Mouse (Mus musculus): ENCODE results near the gene Rab36.

DNA sequence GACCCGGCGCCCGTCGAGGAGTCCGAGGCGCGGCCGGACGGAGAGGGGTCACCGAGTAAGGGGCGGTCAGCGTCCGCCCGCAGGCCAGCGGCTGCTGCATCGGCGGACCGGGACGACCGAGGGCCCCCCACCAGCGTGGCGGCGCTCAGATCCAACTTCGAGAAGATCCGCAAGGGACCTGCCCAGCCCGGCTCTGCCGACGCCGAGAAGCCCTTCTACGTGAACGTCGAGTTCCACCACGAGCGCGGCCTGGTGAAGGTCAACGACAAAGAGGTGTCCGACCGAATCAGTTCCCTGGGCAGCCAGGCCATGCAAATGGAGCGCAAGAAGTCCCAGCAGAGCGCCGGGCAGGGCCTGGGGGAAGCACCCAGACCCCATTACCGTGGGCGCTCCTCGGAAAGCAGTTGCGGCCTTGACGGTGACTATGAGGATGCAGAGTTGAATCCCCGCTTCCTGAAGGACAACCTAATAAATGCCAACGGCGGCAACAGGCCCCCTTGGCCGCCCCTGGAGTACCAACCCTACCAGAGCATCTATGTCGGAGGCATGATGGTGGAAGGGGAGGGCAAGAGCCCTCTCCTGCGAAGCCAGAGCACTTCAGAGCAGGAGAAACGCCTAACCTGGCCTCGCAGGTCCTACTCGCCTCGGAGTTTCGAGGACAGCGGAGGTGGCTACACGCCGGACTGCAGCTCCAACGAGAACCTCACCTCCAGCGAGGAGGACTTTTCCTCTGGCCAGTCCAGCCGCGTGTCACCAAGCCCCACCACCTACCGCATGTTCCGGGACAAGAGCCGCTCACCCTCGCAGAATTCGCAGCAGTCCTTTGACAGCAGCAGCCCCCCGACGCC, 24.7 kb downstream of the Rab36 start:
- TF ChIP-seq CTCF (IDR thresholded peaks at IDR 0.05; ENCODE audit: low read depth, low read length) (no peak), POLR2A (IDR thresholded peaks at IDR 0.05; ENCODE audit: extremely low read depth, insufficient read depth, low read length) (no peak)
